Mouse (Mus musculus): ENCODE results near the gene B3glct. TPM values are rescaled to one million over a fixed set of nuclear protein-coding genes. Genes with fewer than 3 reads are reported as not detected.

B3glct gene
- total RNA-seq, 2 experiments from 2014 or later, result 15.0 to 15.7 TPM

- DNase-seq (ENCODE audit: low spot score in 2 of 2), result no peak
Observed at GRCm38 (mm10) chr5:149662980-149663379, 15.1 kb upstream of the B3glct start.

GRCm38 (mm10) chr5:149663417-149663816 lies 14.6 kb upstream of the B3glct start:
- DNase-seq (ENCODE audit: low spot score in 2 of 2), result no peak

GRCm38 (mm10) chr5:149677196-149677595 lies 834 bp upstream of the B3glct start:
- no peak for DNase-seq (ENCODE audit: low spot score in 2 of 2)

GRCm38 (mm10) chr5:149678990-149679348 lies 939 bp downstream of the B3glct start:
- DNase-seq (ENCODE audit: low spot score in 2 of 2), result no peak

GRCm38 (mm10) chr5:149679362-149679761 lies 1.3 kb downstream of the B3glct start:
- no peak for DNase-seq (ENCODE audit: low spot score in 2 of 2)

- DNase-seq (ENCODE audit: low spot score in 2 of 2), result no peak
Observed at GRCm38 (mm10) chr5:149679886-149680285, 1.9 kb downstream of the B3glct start.

- DNase-seq (ENCODE audit: low spot score in 2 of 2), result no peak
Observed at GRCm38 (mm10) chr5:149680946-149681345, 2.9 kb downstream of the B3glct start.

GRCm38 (mm10) chr5:149689860-149690259 lies 11.8 kb downstream of the B3glct start:
- no peak for DNase-seq (ENCODE audit: low spot score in 2 of 2)

- DNase-seq (ENCODE audit: low spot score in 2 of 2), result no peak
Observed at GRCm38 (mm10) chr5:149692548-149692947, 14.5 kb downstream of the B3glct start.

GRCm38 (mm10) chr5:149693200-149693599 lies 15.2 kb downstream of the B3glct start:
- no peak for DNase-seq (ENCODE audit: low spot score in 2 of 2)

- no peak for DNase-seq (ENCODE audit: low spot score in 2 of 2)
Observed at GRCm38 (mm10) chr5:149693968-149694367, 15.9 kb downstream of the B3glct start.

- no peak for DNase-seq (ENCODE audit: low spot score in 2 of 2)
Observed at GRCm38 (mm10) chr5:149695077-149695750, 17.2 kb downstream of the B3glct start.

GRCm38 (mm10) chr5:149702770-149703169 lies 24.7 kb downstream of the B3glct start:
- DNase-seq (ENCODE audit: low spot score in 2 of 2), result no peak

- DNase-seq (ENCODE audit: low spot score in 2 of 2), result no peak
Observed at GRCm38 (mm10) chr5:149711545-149711944, 33.5 kb downstream of the B3glct start.

GRCm38 (mm10) chr5:149713170-149713774 lies 35.2 kb downstream of the B3glct start:
- peak; percentile 49 to 76 for DNase-seq (ENCODE audit: low spot score in 2 of 2)

GRCm38 (mm10) chr5:149713834-149714233 lies 35.8 kb downstream of the B3glct start:
- DNase-seq (ENCODE audit: low spot score in 2 of 2), result no peak

- no peak for DNase-seq (ENCODE audit: low spot score in 2 of 2)
Observed at GRCm38 (mm10) chr5:149715571-149716328, 37.7 kb downstream of the B3glct start.

- DNase-seq (ENCODE audit: low spot score in 2 of 2), result no peak
Observed at GRCm38 (mm10) chr5:149716329-149716690, 38.3 kb downstream of the B3glct start.

GRCm38 (mm10) chr5:149731776-149732175 lies 53.7 kb downstream of the B3glct start:
- DNase-seq (ENCODE audit: low spot score in 2 of 2), result no peak

- no peak for DNase-seq (ENCODE audit: low spot score in 2 of 2)
Observed at GRCm38 (mm10) chr5:149737210-149737609, 59.2 kb downstream of the B3glct start.

GRCm38 (mm10) chr5:149740145-149740544 lies 62.1 kb downstream of the B3glct start:
- DNase-seq (ENCODE audit: low spot score in 2 of 2), result no peak

GRCm38 (mm10) chr5:149740703-149741102 lies 62.7 kb downstream of the B3glct start:
- no peak for DNase-seq (ENCODE audit: low spot score in 2 of 2)

Measured in layer of hippocampus, postnatal 14 days (tissue).